Mouse (Mus musculus) myocyte (in vitro differentiated cells): ENCODE data around the gene Tspan9.

ENCODE experiments used
- MAX ChIP-seq: IDR thresholded peaks from one replicate; pipeline ENCODE4 v1.6.1; 2011; ENCODE audit warnings: low read depth, mild to moderate bottlenecking, control low read depth
- MYOD1 ChIP-seq, 3 experiments: IDR thresholded peaks; one replicate each; pipeline ENCODE4 v1.6.1; 2011; ENCODE audit warnings: control low read depth in 2 of 3, low read depth in 2 of 3, mild to moderate bottlenecking in 2 of 3, moderate library complexity in 1 of 3; ENCODE audit not compliant: insufficient read length in 2 of 3, control insufficient read depth in 1 of 3
- POLR2A ChIP-seq: IDR thresholded peaks from one replicate; pipeline ENCODE4 v1.6.1; 2011; ENCODE audit warnings: low read depth, mild to moderate bottlenecking, control low read depth, moderate library complexity; ENCODE audit not compliant: insufficient read length
- TCF3 ChIP-seq: IDR thresholded peaks from one replicate; pipeline ENCODE4 v1.6.1; 2011; ENCODE audit warnings: low read depth, control low read depth; ENCODE audit not compliant: insufficient read length
- USF1 ChIP-seq: IDR thresholded peaks from one replicate; pipeline ENCODE4 v1.6.1; 2011; ENCODE audit warnings: low read depth, mild to moderate bottlenecking, control low read depth, moderate library complexity

- TF ChIP-seq MAX (no peak), TCF3 (no peak), POLR2A (no peak), MYOD1 (IDR thresholded peaks at IDR 0.05; ENCODE audit: control insufficient read depth in 1 of 3, insufficient read length in 2 of 3, low read depth in 2 of 3) (no peak), USF1 (no peak)
Measured at GRCm38 (mm10) chr6:128136654-128137053, 6.7 kb downstream of the Tspan9 start.
